Mouse (Mus musculus) cortical plate, adult 2 months (tissue): ENCODE results near the gene Fbf1.

Experiments used
- CTCF ChIP-seq: fragments of 200-500 bp; IDR thresholded peaks from 2 replicates; pipeline ENCODE4 v1.5.1; 2011; ENCODE audit warnings: mild to moderate bottlenecking, control low read depth, low read length; ENCODE audit not compliant: insufficient read depth; ENCODE audit errors: extremely low read depth
- POLR2A ChIP-seq: fragments of 200-500 bp; IDR thresholded peaks from 2 replicates; pipeline ENCODE4 v1.6.1; 2011; ENCODE audit warnings: mild to moderate bottlenecking, low read length, control low read depth; ENCODE audit not compliant: insufficient read depth; ENCODE audit errors: extremely low read depth

- TF ChIP-seq POLR2A (no peak), CTCF (no peak)
These were observed 18.4 kb upstream of the Fbf1 start for GRCm38 (mm10) chr11:116186360-116186759.
